Mouse (Mus musculus) heart, postnatal 0 days (tissue): Measurements from ENCODE around the gene Gps1.

ENCODE experiments used
- CTCF ChIP-seq: IDR thresholded peaks from 2 replicates; pipeline ENCODE4 v1.5.1; 2016; ENCODE audit warnings: antibody characterized with exemption, control low read depth, low read depth
- EP300 ChIP-seq: IDR thresholded peaks from 2 replicates; pipeline ENCODE4 v1.6.1; 2016; ENCODE audit warnings: antibody characterized with exemption, low read depth

DNA sequence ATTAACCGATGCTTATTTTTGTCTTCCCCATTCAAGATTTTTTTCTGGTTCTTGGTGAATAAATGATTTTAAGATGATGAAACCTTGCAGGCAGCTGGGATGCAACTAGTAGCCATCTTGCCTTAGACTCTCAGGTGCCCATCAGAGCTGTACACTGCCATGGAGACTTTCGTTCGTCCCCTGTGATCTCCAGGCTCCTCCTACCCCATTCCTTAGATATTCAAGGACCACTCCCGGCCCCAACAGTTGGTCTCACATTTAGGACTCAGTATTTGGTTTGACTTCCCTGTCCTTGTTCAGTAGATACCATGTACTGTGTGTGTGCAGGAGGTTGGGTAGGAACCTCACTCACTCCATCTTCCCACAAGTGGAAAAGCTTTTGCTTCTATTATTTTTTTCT, 20.7 kb downstream of the Gps1 start:
- TF ChIP-seq CTCF (no peak), EP300 (no peak)
